Mouse (Mus musculus): ENCODE measurements around the gene Agap1. TPM values are rescaled to one million over a fixed set of nuclear protein-coding genes. Genes with fewer than 3 reads are reported as not detected.
"Not testable (repeated sequence)": the region's sequence is repeated elsewhere in the genome, so short reads cannot be mapped to it uniquely, and the experiment has no call there.

Agap1 gene
- polyA plus RNA-seq, 1 experiment from 2014 or later, result 10.3 TPM

- DNase-seq (ENCODE audit: low spot score), result no peak
- Histone ChIP-seq H3K4me1 (peaks cover 61% of the 10 kb centered on the region), H3K27me3 (ENCODE audit: insufficient read depth, poor library complexity, severe bottlenecking) (no peaks in the 10 kb centered on the region), H3K9me3 (no peaks in the 10 kb centered on the region), H3K36me3 (no peaks in the 10 kb centered on the region), H3K27ac (no peak overlapping the region), H3K4me3 (no peak overlapping the region)
- WGBS, result 84% methylated on average over 5 of the region's 5 CpGs
These were observed 38.6 kb downstream of the Agap1 start for GRCm38 (mm10) chr1:89493177-89493576.

DNA sequence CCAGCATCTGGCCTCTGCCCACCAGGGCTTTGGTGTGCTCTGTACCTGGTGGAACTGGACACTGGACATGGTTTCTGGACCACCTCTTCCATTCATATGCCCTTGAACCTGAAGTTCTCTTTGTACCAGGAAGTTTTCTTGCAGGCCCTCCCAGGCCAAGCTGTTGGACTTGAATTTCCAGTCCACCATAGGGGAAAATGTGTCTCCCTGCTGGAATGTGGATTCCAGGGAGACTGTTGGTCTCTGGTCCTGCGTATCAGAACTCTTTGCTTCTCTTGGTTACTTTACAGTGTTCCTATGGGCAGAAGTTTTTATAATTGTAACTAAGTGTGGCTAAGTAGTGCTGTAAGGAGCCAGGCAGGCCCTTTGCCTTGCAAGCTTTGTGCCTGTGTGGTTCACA is 40.2 kb downstream of the Agap1 start:
- peak overlapping the region; percentile 38; the same call in 1 of the 2 replicates for H3K27ac ChIP-seq
- WGBS, result 85% methylated on average over 1 of the region's 1 CpGs
- no peak for DNase-seq (ENCODE audit: low spot score)

GRCm38 (mm10) chr1:89496204-89496603 is 41.6 kb downstream of the Agap1 start:
- no peaks in the 10 kb centered on the region for H3K27me3 ChIP-seq (ENCODE audit: insufficient read depth, poor library complexity, severe bottlenecking)
- no peak overlapping the region; the same call in 1 of the 2 replicates for H3K27ac ChIP-seq
- H3K9me3 ChIP-seq, result no peaks in the 10 kb centered on the region
- peaks cover 67% of the 10 kb centered on the region for H3K4me1 ChIP-seq
- 58% methylated on average over 7 of the region's 7 CpGs for WGBS
- no peak for DNase-seq (ENCODE audit: low spot score)
- no peaks in the 10 kb centered on the region for H3K36me3 ChIP-seq
- H3K4me3 ChIP-seq, result no peak overlapping the region

More for the DNA sequence above, 40.2 kb downstream of the Agap1 start:
- Histone ChIP-seq H3K36me3 (no peaks in the 10 kb centered on the region), H3K4me1 (peaks cover 57% of the 10 kb centered on the region), H3K4me3 (no peak overlapping the region), H3K9me3 (no peaks in the 10 kb centered on the region), H3K27me3 (ENCODE audit: insufficient read depth, poor library complexity, severe bottlenecking) (no peaks in the 10 kb centered on the region)

DNA sequence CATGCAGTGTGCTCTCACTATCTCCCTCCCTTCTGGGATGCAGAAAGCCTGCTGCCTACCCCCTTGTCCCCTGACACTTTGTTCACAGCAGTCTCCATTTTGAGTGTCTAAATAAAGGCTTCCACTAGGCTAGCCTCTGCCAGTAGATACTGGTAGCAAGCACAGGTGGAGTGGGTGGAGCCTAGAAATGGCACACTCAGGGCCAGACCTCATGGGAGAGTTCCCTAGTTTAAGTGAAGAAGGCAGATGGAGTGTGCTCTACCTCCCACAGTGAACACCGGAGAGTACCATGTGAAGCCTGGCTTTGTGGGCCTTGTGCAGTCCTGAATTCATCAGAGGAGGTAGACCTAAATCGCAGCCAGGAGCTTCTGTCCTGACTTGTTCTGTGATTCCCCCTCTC is 46.3 kb downstream of the Agap1 start:
- Histone ChIP-seq H3K9me3 (no peaks in the 10 kb centered on the region), H3K4me3 (no peak overlapping the region), H3K4me1 (peaks cover 45% of the 10 kb centered on the region), H3K27ac (no peak overlapping the region), H3K36me3 (no peaks in the 10 kb centered on the region), H3K27me3 (ENCODE audit: insufficient read depth, poor library complexity, severe bottlenecking) (no peaks in the 10 kb centered on the region)
- no peak for DNase-seq (ENCODE audit: low spot score)
- 91% methylated on average over 2 of the region's 2 CpGs for WGBS

GRCm38 (mm10) chr1:89501346-89501745 is 46.7 kb downstream of the Agap1 start:
- Histone ChIP-seq H3K36me3 (no peaks in the 10 kb centered on the region), H3K9me3 (no peaks in the 10 kb centered on the region), H3K27ac (no peak overlapping the region), H3K4me3 (no peak overlapping the region), H3K27me3 (ENCODE audit: insufficient read depth, poor library complexity, severe bottlenecking) (no peaks in the 10 kb centered on the region), H3K4me1 (peaks cover 41% of the 10 kb centered on the region)
- DNase-seq (ENCODE audit: low spot score), result no peak
- WGBS, result 76% methylated on average over 4 of the region's 4 CpGs

DNA sequence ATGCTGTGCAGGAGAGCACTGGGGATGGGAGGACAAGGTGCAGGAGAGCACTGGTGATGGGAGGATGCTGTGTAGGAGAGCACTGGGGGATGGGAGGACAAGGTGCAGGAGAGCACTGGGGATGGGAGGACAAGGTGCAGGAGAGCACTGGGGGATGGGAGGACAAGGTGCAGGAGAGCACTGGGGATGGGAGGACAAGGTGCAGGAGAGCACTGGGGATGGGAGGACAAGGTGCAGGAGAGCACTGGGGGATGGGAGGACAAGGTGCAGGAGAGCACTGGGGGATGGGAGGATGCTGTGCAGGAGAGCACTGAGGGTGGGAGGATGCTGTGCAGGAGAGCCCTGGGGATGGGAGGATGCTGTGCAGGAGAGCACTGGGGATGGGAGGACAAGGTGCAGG is 47.3 kb downstream of the Agap1 start:
- not testable (repeated sequence) for H3K4me3 ChIP-seq; H3K36me3 ChIP-seq; H3K27ac ChIP-seq; DNase-seq (ENCODE audit: low spot score); H3K9me3 ChIP-seq; H3K27me3 ChIP-seq (ENCODE audit: insufficient read depth, poor library complexity, severe bottlenecking)
- H3K4me1 ChIP-seq, result peaks cover 35% of the 10 kb centered on the region

GRCm38 (mm10) chr1:89509196-89509595 is 54.6 kb downstream of the Agap1 start:
- no peak for DNase-seq (ENCODE audit: low spot score)
- WGBS, result 58% methylated on average over 2 of the region's 2 CpGs
- Histone ChIP-seq H3K9me3 (no peaks in the 10 kb centered on the region), H3K4me1 (peaks cover 45% of the 10 kb centered on the region), H3K36me3 (no peaks in the 10 kb centered on the region), H3K27ac (no peak overlapping the region), H3K27me3 (ENCODE audit: insufficient read depth, poor library complexity, severe bottlenecking) (no peaks in the 10 kb centered on the region), H3K4me3 (no peak overlapping the region)

DNA sequence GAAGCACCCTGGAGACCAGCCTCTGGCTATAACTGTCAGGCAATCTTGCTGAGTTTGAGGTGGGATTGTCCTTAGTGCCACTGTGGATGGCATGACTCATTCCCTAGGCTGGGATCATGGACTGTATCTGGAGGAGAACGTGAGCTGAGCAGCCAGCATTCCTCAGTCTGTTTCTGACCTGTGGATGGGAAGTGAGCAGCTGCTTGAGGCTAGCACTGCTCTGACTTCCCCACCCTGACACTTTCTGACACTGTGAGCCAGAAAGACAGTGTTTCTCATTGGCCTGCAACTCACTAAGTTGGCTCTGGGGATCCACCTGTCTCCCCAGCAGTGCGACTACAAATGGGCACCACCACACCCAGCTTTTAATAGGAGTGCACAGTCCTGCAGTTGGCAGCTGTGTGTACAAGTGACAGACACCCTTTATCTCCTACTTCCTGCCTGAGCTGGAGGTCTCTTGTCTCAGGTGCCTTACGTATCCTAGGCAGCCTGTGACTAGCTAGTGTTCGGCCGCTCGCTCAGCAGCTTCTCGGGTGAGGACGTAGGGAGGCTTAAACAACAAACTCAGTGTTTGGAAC is 55.2 kb downstream of the Agap1 start:
- peaks cover 45% of the 10 kb centered on the region for H3K4me1 ChIP-seq
- no peak overlapping the region for H3K4me3 ChIP-seq
- H3K9me3 ChIP-seq, result no peaks in the 10 kb centered on the region
- no peak overlapping the region for H3K27ac ChIP-seq
- no peaks in the 10 kb centered on the region for H3K36me3 ChIP-seq
- WGBS, result 30% methylated on average over 8 of the region's 8 CpGs
- no peak for DNase-seq (ENCODE audit: low spot score)
- no peaks in the 10 kb centered on the region for H3K27me3 ChIP-seq (ENCODE audit: insufficient read depth, poor library complexity, severe bottlenecking)

- Histone ChIP-seq H3K27me3 (ENCODE audit: insufficient read depth, poor library complexity, severe bottlenecking) (no peaks in the 10 kb centered on the region), H3K4me1 (peaks cover 41% of the 10 kb centered on the region), H3K36me3 (no peaks in the 10 kb centered on the region), H3K4me3 (no peak overlapping the region), H3K27ac (no peak overlapping the region), H3K9me3 (no peaks in the 10 kb centered on the region)
- WGBS, result 74% methylated on average over 8 of the region's 8 CpGs
- no peak for DNase-seq (ENCODE audit: low spot score)
These were observed 56.1 kb downstream of the Agap1 start for GRCm38 (mm10) chr1:89510731-89511130.

DNA sequence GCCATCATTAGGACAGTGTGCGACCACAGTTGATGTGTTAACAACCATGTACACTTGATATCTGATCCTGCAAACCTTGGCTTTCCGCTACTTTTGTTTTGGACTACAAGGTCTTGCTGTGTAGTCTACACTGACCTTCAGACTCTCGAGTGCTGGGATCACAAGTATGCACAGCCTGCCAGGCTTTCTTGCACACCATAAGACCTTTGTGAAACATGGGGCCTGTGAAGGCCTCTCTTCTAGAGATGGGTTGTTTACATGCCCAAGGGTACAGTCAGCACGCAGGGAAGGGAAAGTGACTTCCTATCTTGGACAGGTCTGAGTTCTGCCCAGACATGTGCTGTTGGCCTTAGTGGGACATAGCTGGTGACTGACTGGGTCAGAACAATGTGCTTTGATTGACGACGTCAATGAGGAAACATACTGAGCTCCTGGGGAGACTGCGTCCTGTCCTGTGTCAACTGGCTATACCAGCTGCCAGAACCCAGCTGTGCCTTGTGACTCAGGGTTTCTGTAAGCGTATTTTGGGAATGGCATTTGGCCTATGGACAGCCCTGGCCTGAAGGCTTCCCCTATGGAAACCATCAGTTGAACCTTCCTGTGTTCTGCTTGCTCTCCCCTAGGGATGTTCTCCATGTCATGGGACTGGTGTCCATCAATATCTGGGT is 59.1 kb downstream of the Agap1 start:
- peaks cover 57% of the 10 kb centered on the region for H3K4me1 ChIP-seq
- H3K9me3 ChIP-seq, result no peaks in the 10 kb centered on the region
- no peak overlapping the region for H3K4me3 ChIP-seq
- DNase-seq (ENCODE audit: low spot score), result no peak
- H3K36me3 ChIP-seq, result no peaks in the 10 kb centered on the region
- WGBS, result 68% methylated on average over 8 of the region's 8 CpGs
- H3K27me3 ChIP-seq (ENCODE audit: insufficient read depth, poor library complexity, severe bottlenecking), result no peaks in the 10 kb centered on the region
- no peak overlapping the region for H3K27ac ChIP-seq

DNA sequence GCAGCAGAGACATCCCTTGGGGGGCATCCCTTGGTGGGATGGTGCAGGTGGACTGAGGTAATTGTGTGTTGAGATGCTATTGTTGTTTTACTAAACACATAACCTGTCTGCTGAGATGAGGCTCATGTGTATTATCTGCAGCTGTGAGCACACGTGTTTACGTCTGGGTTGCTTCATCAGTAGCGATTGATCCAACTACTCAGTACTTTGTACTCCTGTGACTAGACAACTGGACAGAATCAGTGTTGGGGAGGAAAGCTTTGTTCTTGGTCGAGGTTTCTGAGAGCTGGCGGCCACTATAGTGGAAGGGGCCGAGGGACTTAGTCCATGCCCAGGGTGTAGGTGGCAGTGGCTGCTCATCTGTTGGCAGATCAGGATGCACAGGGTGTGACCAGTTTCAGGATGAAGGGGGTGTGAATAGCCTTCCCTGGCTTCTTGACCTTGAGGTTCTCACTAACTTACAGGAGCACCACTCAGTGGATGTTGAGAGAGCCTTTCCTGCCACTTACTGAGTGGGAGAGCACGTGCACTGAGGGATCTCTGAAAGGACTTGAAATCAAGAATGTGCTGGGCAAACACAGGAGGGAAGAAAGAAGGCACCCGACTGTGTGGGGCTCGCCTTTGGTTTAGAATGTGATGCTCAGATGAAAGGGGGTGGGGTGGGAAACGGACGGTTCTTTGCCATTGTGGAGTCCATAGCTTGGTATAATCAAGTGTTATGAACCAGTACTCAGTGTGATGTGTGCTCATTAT is 61.4 kb downstream of the Agap1 start:
- WGBS, result 80% methylated on average over 11 of the region's 11 CpGs
- no peak for DNase-seq (ENCODE audit: low spot score)

DNA sequence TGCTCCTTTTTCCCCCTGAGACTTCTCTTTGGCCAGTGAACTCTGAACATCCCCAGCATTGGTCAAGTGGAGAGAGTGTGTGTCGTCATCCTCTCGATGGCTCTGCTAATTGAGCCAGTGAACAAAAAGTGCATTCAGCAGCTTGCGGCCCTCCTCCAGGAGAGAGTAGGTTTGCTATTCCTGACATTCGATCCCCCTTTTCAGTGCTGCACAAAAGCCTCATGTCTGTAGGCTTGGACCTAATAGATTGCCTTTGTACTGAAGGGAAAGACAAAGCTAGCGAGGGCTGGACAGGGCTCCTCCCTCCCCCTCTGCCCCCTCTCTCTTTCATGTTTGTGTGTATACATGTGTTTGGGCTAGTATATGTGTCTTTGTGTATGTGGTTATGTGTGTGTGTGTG is 63.2 kb downstream of the Agap1 start:
- Histone ChIP-seq H3K9me3 (no peaks in the 10 kb centered on the region), H3K4me1 (peaks cover 61% of the 10 kb centered on the region), H3K27ac (no peak overlapping the region), H3K4me3 (no peak overlapping the region), H3K27me3 (ENCODE audit: insufficient read depth, poor library complexity, severe bottlenecking) (no peaks in the 10 kb centered on the region), H3K36me3 (no peaks in the 10 kb centered on the region)
- DNase-seq (ENCODE audit: low spot score), result no peak
- 49% methylated on average over 5 of the region's 5 CpGs for WGBS

More for the DNA sequence above, 61.4 kb downstream of the Agap1 start:
- Histone ChIP-seq H3K36me3 (no peaks in the 10 kb centered on the region), H3K27ac (no peak overlapping the region), H3K27me3 (ENCODE audit: insufficient read depth, poor library complexity, severe bottlenecking) (no peaks in the 10 kb centered on the region), H3K4me1 (peaks cover 58% of the 10 kb centered on the region), H3K4me3 (no peak overlapping the region), H3K9me3 (no peaks in the 10 kb centered on the region)

GRCm38 (mm10) chr1:89519914-89520643 is 65.5 kb downstream of the Agap1 start:
- no peak overlapping the region for H3K27ac ChIP-seq
- peaks cover 62% of the 10 kb centered on the region for H3K4me1 ChIP-seq
- no peak for DNase-seq (ENCODE audit: low spot score)
- H3K9me3 ChIP-seq, result no peaks in the 10 kb centered on the region
- no peak overlapping the region for H3K4me3 ChIP-seq
- no peaks in the 10 kb centered on the region for H3K27me3 ChIP-seq (ENCODE audit: insufficient read depth, poor library complexity, severe bottlenecking)
- 77% methylated on average over 17 of the region's 17 CpGs for WGBS
- H3K36me3 ChIP-seq, result no peaks in the 10 kb centered on the region

All from heart, embryonic 10.5 days (tissue).